8 mouse cellular contexts compared by ENCODE assay signal in genomic region chr17:33685249-33685653, GRCm38 (mm10). TPM values are rescaled to one million over a fixed set of nuclear protein-coding genes. Genes with fewer than 3 reads are reported as not detected.
A peak's percentile ranks its signal among the peaks of the same experiment; 100 is the strongest.
DNase-seq lines count a peak whose midpoint lies in the region; ATAC-seq and TF ChIP-seq lines count a peak whose summit lies in the region.

No protein-coding gene starts in this region.

- WGBS in hindbrain, embryonic 10.5 days, result under 1% methylated on average over 42 of the region's 42 CpGs
- under 1% methylated on average over 37 of the region's 42 CpGs for WGBS in lung, postnatal 0 days

- TF ChIP-seq CTCF in lung, postnatal 0 days (IDR thresholded peaks at IDR 0.05), result peak; percentile 21; the same call in 1 of the 2 replicates

- ATAC-seq in lung, postnatal 0 days, result peak; percentile 99

- H3K4me3 ChIP-seq in hindbrain, embryonic 10.5 days, result peak overlapping the region; percentile 92
- peak overlapping the region; percentile 80 for H3K4me3 ChIP-seq in lung, postnatal 0 days (ENCODE audit: low read depth, low read length)

- peak overlapping the region; percentile 100 for H3K27ac ChIP-seq in hindbrain, embryonic 10.5 days
- peak overlapping the region; percentile 97 for H3K27ac ChIP-seq in lung, postnatal 0 days (ENCODE audit: low read length)

- H3K4me2 ChIP-seq in lung, postnatal 0 days (replicated peaks; ENCODE audit: low read depth, low read length), result peak overlapping the region; percentile 64

- H3K9ac ChIP-seq in lung, postnatal 0 days (replicated peaks; ENCODE audit: low read depth), result peak overlapping the region; percentile 96

- no peaks in the 10 kb centered on the region for H3K9me3 ChIP-seq in hindbrain, embryonic 10.5 days
- H3K9me3 ChIP-seq in lung, postnatal 0 days (ENCODE audit: low read length), result no peaks in the 10 kb centered on the region

- no peaks in the 10 kb centered on the region for H3K27me3 ChIP-seq in hindbrain, embryonic 10.5 days (ENCODE audit: insufficient read depth, poor library complexity, severe bottlenecking)
- no peaks in the 10 kb centered on the region for H3K27me3 ChIP-seq in lung, postnatal 0 days (replicated peaks; ENCODE audit: insufficient read depth, low read length)

- peaks cover 30% of the 10 kb centered on the region for H3K4me1 ChIP-seq in hindbrain, embryonic 10.5 days (replicated peaks)
- peaks cover 13% of the 10 kb centered on the region; the same call in 1 of the 2 replicates for H3K4me1 ChIP-seq in lung, postnatal 0 days (ENCODE audit: insufficient read depth, low read depth, low read length)

- peak; percentile 84 for DNase-seq in MEL-GATA-1-ER (ENCODE audit: extremely low read depth, low read depth)
- peak; percentile 94 for DNase-seq in cerebellum, adult 8-10 months
- DNase-seq in forelimb bud, embryonic 11.5 days (ENCODE audit: low read depth, low spot score), result peak; percentile 97
- DNase-seq in hindbrain, embryonic 10.5 days (ENCODE audit: low spot score), result peak; percentile 97
- peak; percentile 98 for DNase-seq in layer of hippocampus, adult 9-11 months
- DNase-seq in lung, postnatal 0 days (ENCODE audit: low spot score), result peak; percentile 99
- DNase-seq in ovary, postnatal 14 days (ENCODE audit: low spot score), result peak; percentile 95
- peak; percentile 99 for DNase-seq in thymus, postnatal 14 days

- peaks cover 23% of the 10 kb centered on the region for H3K36me3 ChIP-seq in hindbrain, embryonic 10.5 days
- no peaks in the 10 kb centered on the region for H3K36me3 ChIP-seq in lung, postnatal 0 days (ENCODE audit: insufficient read depth, low read length)

- no peak for TF ChIP-seq EP300 in lung, postnatal 0 days (IDR thresholded peaks at IDR 0.05)

RNA-seq across cellular contexts. Expression of gene Hnrnpm, which starts 1.4 kb away (rescaled TPM):
- polyA plus RNA-seq in hindbrain, embryonic 10.5 days (2016; fragmentation: Nextera tagmentation; extraction: Ambion mirVana), result 317 and 482 TPM in 2 replicates
- polyA plus RNA-seq in lung, postnatal 0 days (2015; fragmentation: Nextera tagmentation; extraction: Ambion mirVana), result 112 and 146 TPM in 2 replicates

RNA-seq across cellular contexts. Expression of gene March2, which starts 33.2 kb away (rescaled TPM):
- polyA plus RNA-seq in hindbrain, embryonic 10.5 days (2016; fragmentation: Nextera tagmentation; extraction: Ambion mirVana), result 36.7 and 45.4 TPM in 2 replicates
- polyA plus RNA-seq in lung, postnatal 0 days (2015; fragmentation: Nextera tagmentation; extraction: Ambion mirVana), result 104 and 106 TPM in 2 replicates

RNA-seq across cellular contexts. Expression of gene Pram1, which starts 47.4 kb away (rescaled TPM):
- polyA plus RNA-seq in hindbrain, embryonic 10.5 days (2016; fragmentation: Nextera tagmentation; extraction: Ambion mirVana), result 0.31 and 0.75 TPM in 2 replicates
- 1.00 and 1.3 TPM in 2 replicates for polyA plus RNA-seq in lung, postnatal 0 days (2015; fragmentation: Nextera tagmentation; extraction: Ambion mirVana)

RNA-seq across cellular contexts. Expression of gene Zfp414, which starts 56.4 kb away (rescaled TPM):
- polyA plus RNA-seq in hindbrain, embryonic 10.5 days (2016; fragmentation: Nextera tagmentation; extraction: Ambion mirVana), result 55.3 and 64.5 TPM in 2 replicates
- 30.5 and 34.2 TPM in 2 replicates for polyA plus RNA-seq in lung, postnatal 0 days (2015; fragmentation: Nextera tagmentation; extraction: Ambion mirVana)

Comparison
In these comparisons a context has a peak if more than half of its experiments do, and no peak if none do; other contexts are left out.
1. Peak in every context shown above with its lines: DNase-seq, ATAC-seq, H3K4me3 ChIP-seq and H3K27ac ChIP-seq.